Mouse (Mus musculus): ENCODE data around the gene Nck2. TPM values are rescaled to one million over a fixed set of nuclear protein-coding genes. Genes with fewer than 3 reads are reported as not detected.

Nck2 gene
- polyA plus RNA-seq, 1 experiment, result 106 TPM

DNA sequence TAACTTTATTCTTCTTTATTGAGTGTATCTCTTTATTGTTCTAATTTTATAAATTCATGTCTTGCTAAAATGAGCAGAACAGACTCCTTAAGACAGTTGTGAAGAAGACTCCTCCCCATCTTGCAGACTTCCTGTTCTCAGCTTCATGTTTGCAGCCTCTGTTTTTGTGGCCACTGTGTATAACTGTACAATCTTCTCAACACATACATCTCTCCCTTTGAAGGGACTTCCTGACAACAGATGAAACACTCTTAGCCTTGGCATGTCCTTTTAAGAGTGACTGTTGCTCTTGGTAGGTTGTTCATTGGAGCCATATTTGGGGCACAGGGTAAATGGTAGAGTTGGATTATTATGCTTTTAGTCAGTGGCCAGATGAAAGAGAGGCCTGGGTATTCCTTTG, 20.6 kb downstream of the Nck2 start:
- no peak for TF ChIP-seq GATA1 (IDR thresholded peaks at IDR 0.05; ENCODE audit: borderline replicate concordance, low read length)
- no peak for TF ChIP-seq FLI1 (IDR thresholded peaks at IDR 0.05; ENCODE audit: low read length)
- Histone ChIP-seq H3K4me1 (peaks cover 100% of the 10 kb centered on the region), H3K9me3 (no peaks in the 10 kb centered on the region), H3K27me3 (replicated peaks) (no peaks in the 10 kb centered on the region), H3K36me3 (replicated peaks; ENCODE audit: low read length) (peaks cover 81% of the 10 kb centered on the region), H3K4me3 (replicated peaks) (peak overlapping the region; percentile 86)

DNA sequence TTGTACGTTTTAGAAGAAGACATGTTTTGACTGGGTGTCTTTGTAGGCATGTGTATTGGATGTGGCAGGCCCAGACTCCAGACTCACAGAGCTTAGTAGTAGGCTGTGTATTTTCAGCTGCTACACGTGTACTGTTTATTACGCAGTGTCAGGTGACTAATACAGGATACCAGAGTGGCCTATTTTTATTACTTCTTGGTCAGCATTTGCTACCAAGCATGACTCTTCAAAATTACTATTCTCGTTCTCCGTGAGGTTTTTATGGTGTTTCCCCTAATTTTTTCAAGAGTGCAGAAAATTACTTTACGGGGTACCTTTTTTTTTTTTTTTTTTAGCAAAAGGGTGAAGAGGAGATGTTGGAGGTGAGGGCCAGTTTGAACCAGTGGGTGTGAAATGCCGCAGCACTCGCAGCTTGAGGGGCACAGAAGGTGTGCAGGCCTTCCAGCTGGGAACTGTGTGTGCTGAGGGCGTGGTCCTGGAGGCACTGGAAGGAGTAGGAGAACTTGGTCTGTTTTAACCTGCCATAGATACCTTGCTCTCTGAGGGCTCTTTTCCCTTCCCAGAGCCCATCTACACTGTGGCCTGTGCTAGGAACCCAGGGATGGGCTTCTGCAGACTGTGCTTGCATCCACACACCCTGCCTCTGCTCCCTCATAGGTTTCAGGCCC, 21.7 kb downstream of the Nck2 start:
- TF ChIP-seq GATA1 (IDR thresholded peaks at IDR 0.05; ENCODE audit: borderline replicate concordance, low read length) (no peak), FLI1 (IDR thresholded peaks at IDR 0.05; ENCODE audit: low read length) (no peak)
- H3K27me3 ChIP-seq (replicated peaks), result no peaks in the 10 kb centered on the region
- peak overlapping the region; percentile 87 for H3K4me3 ChIP-seq (replicated peaks)
- no peaks in the 10 kb centered on the region for H3K9me3 ChIP-seq
- peaks cover 78% of the 10 kb centered on the region for H3K36me3 ChIP-seq (replicated peaks; ENCODE audit: low read length)
- peaks cover 100% of the 10 kb centered on the region for H3K4me1 ChIP-seq

DNA sequence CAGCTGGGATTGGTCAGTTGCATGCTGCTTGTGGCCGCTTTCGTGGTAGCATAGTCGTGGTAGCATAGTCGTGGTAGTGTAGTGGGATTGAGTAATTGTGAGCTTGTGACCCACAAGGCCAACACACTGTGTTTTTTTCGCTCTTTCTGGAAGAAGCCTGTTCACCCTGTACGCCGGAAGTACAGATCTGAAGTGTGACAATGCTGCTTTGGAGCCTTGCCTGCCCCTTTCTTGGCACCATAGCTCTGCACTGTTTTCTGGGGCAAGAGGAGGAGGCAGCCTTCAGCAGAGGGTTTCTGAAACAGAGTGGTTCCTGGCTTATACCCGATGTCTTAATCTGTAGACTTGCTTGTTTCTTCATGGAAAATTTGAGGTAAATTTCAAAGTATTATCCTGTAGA, 23.3 kb downstream of the Nck2 start:
- Histone ChIP-seq H3K27me3 (replicated peaks) (no peaks in the 10 kb centered on the region), H3K4me3 (replicated peaks) (peak overlapping the region; percentile 89), H3K9me3 (no peaks in the 10 kb centered on the region), H3K36me3 (replicated peaks; ENCODE audit: low read length) (peaks cover 82% of the 10 kb centered on the region), H3K4me1 (peaks cover 100% of the 10 kb centered on the region)
- TF ChIP-seq FLI1 (IDR thresholded peaks at IDR 0.05; ENCODE audit: low read length), result no peak
- no peak for TF ChIP-seq GATA1 (IDR thresholded peaks at IDR 0.05; ENCODE audit: borderline replicate concordance, low read length)

DNA sequence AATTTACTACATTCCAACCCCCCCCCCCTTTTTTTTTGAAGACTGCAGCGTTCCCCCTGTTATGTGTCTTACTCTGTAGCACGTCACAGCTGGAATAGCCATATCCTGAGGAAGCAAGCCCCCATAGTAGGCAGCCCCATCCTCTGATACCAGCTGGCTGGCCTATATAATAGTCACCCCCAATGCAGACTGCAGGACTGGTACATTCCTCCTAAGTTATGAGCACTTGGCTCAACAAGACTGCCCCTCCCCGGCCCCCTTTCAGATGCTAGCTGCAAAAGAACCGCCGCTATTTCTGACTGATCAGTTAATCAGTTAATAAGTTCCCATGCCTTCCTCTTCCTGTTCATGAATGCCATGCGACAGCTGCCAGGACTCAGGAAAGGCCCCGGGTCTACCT, 23.8 kb downstream of the Nck2 start:
- Histone ChIP-seq H3K4me1 (peaks cover 100% of the 10 kb centered on the region), H3K27me3 (replicated peaks) (no peaks in the 10 kb centered on the region), H3K4me3 (replicated peaks) (peak overlapping the region; percentile 89), H3K9me3 (no peaks in the 10 kb centered on the region), H3K36me3 (replicated peaks; ENCODE audit: low read length) (peaks cover 82% of the 10 kb centered on the region)
- no peak for TF ChIP-seq GATA1 (IDR thresholded peaks at IDR 0.05; ENCODE audit: borderline replicate concordance, low read length)
- no peak for TF ChIP-seq FLI1 (IDR thresholded peaks at IDR 0.05; ENCODE audit: low read length)

DNA sequence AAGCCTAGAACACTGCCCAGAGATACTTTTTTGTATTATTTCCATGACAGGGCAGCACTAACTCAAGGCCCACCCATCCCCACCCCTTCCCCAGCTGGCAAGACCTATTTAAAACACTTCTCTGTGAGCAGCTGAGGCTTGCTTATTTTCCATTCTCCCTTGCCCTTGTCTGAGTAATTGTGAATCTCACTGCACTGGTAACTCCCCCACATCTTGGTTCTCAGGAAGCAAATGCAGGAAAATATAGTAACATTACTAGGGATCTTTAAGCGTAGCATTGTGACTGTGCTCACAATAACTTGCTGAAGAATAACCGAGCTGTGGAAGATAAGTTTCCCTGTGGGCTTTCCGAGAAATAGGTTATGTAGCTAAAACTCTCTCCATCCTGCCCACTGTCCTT, 24.6 kb downstream of the Nck2 start:
- peaks cover 100% of the 10 kb centered on the region for H3K4me1 ChIP-seq
- TF ChIP-seq FLI1 (IDR thresholded peaks at IDR 0.05; ENCODE audit: low read length), result no peak
- no peak for TF ChIP-seq GATA1 (IDR thresholded peaks at IDR 0.05; ENCODE audit: borderline replicate concordance, low read length)

DNA sequence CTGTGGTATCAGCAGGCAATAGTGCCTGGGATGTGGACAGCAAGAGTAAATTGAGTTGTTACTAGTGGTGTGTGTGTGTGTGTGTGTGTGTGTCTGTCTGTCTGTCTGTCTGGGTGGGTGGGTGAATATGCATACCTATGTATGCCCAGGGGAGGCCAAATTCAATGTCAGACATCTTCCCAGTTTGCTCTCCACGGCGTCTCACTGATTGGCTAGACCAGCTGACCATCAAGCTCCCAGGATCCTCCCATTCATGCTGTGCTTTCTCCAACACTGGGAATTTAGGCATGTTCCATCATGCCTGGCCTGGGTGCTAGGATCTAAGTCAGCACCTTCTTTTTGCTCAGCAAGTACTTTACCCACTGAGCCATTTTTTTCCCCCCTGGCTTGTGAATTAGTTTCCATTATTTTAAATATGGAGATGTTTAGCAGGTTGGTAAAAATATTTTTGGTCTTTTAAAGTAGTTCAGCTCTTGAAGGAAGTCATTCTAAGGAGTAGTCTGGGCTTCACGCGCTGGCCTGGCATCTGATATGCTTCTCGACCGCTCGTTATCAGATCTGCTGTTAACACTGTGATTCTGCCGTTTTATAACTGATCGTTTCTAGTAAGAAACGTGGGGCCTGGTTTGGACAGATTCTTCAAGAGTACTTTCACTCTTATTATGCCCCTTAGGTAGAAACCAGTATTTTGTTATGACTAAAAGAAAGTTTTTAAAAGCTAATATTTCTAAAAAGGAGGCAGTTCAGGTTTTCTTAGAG, 26.2 kb downstream of the Nck2 start:
- Histone ChIP-seq H3K9me3 (no peaks in the 10 kb centered on the region), H3K36me3 (replicated peaks; ENCODE audit: low read length) (peaks cover 88% of the 10 kb centered on the region), H3K27me3 (replicated peaks) (no peaks in the 10 kb centered on the region), H3K4me3 (replicated peaks) (peak overlapping the region; percentile 89), H3K4me1 (peaks cover 100% of the 10 kb centered on the region)
- TF ChIP-seq GATA1 (IDR thresholded peaks at IDR 0.05; ENCODE audit: borderline replicate concordance, low read length), result no peak
- TF ChIP-seq FLI1 (IDR thresholded peaks at IDR 0.05; ENCODE audit: low read length), result no peak

More for the DNA sequence above, 24.6 kb downstream of the Nck2 start:
- H3K27me3 ChIP-seq (replicated peaks), result no peaks in the 10 kb centered on the region
- H3K9me3 ChIP-seq, result no peaks in the 10 kb centered on the region
- H3K36me3 ChIP-seq (replicated peaks; ENCODE audit: low read length), result peaks cover 84% of the 10 kb centered on the region
- H3K4me3 ChIP-seq (replicated peaks), result peak overlapping the region; percentile 89

DNA sequence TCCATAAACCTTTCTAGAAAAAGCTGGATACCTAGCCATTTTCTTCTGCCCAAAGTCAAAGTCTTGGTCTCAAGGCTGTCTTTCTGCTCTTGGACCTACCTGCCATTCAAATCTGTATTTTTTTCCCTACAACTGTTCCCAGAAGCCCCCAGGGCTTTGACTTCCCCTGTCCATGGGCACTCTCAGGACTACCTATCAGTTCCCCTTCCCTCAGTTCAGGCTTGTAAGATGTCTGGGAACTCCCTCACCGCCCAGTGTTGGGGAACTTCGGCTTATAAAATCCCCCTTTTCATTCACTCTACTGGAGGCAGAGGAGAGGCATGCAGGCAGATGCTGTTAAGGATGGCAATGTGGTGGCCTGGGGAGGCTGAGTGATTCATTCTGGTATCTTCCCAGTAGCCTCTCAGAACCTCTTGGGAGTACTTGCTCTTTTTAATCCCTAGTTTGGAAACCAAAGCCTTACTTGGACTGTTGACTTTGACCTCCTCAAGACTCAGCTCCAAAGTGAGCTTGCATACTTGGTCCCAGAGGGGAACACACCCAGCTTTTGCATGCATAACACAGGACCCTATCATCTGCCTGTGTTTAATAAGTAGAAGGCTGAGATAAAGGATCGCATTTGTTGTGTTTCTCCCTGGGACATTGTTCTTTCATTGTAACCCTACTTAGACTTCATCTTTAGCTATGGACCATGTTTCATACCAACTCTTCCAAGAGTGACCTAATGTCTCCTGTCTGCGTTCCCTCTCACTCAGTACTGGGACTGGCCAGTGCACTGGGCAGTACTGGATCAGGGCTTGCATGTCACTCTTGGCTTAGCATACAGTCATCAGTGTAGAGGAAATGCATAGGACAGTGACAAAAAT, 27.0 kb downstream of the Nck2 start:
- TF ChIP-seq FLI1 (IDR thresholded peaks at IDR 0.05; ENCODE audit: low read length), result no peak
- TF ChIP-seq GATA1 (IDR thresholded peaks at IDR 0.05; ENCODE audit: borderline replicate concordance, low read length), result no peak
- Histone ChIP-seq H3K4me3 (replicated peaks) (peak overlapping the region; percentile 85), H3K27me3 (replicated peaks) (no peaks in the 10 kb centered on the region), H3K9me3 (no peaks in the 10 kb centered on the region), H3K4me1 (peaks cover 99% of the 10 kb centered on the region), H3K36me3 (replicated peaks; ENCODE audit: low read length) (peaks cover 89% of the 10 kb centered on the region)

DNA sequence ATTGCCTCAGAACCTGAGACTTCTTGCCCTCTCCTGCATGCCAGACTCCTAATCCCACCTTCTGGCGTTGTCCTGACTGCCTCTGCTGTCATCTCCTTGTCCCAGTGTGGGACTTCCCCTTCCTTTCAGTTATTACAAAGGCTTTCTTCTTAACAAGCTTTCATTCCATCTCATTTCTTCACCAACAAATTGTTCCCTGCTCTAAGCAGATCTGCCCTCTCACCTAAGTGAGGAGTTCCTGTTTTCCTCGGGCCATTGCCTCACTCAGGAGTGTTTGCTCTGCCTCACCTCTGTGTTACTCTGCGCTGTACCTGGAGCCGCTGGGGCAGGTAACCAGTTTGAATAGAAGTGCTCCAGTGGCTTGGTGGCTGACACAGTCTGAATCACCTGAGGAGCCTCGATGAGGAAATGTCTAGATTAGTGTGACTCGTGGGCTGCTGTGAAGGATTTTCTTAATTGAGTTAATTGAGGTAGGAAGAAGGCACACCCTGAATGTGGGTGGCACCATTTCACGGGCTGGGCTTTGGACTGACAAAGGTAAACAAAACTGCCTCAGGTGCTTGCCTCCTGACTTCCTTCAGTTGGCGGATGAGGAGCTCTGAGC, 27.8 kb downstream of the Nck2 start:
- Histone ChIP-seq H3K4me1 (peaks cover 96% of the 10 kb centered on the region), H3K27me3 (replicated peaks) (no peaks in the 10 kb centered on the region), H3K9me3 (no peaks in the 10 kb centered on the region), H3K4me3 (replicated peaks) (peak overlapping the region; percentile 85), H3K36me3 (replicated peaks; ENCODE audit: low read length) (peaks cover 86% of the 10 kb centered on the region)
- TF ChIP-seq GATA1 (IDR thresholded peaks at IDR 0.05; ENCODE audit: borderline replicate concordance, low read length), result no peak
- TF ChIP-seq FLI1 (IDR thresholded peaks at IDR 0.05; ENCODE audit: low read length), result no peak

Measured in megakaryocyte, embryonic 14.5 days (primary cell).